Mouse (Mus musculus) central nervous system, embryonic 18 days (tissue): Measurements from ENCODE around the gene Man1c1. TPM values are rescaled to one million over a fixed set of nuclear protein-coding genes. Genes with fewer than 3 reads are reported as not detected.

Experiments used
- polyA plus RNA-seq: library from polyadenylated mRNA; depleted of rRNA; stranded (reverse); fragments of >200 nt; gene quantifications from 2 replicates; pipeline ENCODE4 v1.2.3, GENCODE M21; 2012; rRNA removed

The Man1c1 gene
- 5.1 and 5.7 TPM in 2 replicates for polyA plus RNA-seq

GRCm38 (mm10) chr4:134703835-134704546 lies at the start of gene Man1c1:
Gene Man1c1 (minus strand): TSS chr4:134704290.

DNA sequence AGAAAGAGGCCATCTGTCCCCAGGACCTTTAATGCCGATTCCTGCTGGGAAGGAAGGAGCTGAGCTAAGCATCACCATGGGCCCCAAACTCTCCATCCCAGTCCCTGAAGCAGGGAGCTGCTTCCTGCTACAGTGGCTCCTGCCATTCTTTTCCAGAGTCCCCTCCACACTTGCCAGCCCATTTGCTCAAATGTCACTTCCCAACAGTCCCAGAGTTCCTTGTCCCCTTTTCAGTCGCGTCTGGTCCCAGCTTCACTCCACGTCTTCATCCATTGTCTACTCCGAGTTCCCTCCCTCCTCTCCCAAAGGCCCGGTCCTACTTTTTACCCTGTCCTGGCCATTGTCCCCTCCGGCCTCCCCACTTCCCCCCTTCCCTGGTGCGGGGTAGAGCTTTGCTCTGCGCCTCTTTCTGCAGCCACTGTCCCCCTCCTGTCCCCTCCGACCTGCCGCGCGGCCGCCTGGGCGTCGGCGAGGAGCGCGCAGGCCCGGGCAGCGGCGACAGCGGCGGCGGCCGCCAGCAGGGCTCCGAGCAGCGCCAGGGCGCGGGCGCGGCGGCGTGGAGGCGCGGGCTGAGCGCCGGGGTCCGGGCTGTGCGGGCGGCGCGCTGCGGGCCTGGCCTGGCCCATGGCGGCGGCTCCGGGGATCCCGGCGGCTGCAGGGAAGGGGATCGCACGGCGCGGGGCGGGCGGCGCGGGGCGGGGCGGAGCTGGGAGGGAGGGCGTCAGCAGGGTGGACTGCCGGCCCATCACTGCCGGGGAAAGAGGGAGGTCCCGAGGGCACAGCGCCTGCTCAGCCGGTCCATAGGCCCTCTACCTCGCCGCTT lies 152.4 kb downstream of the Man1c1 start, which contains the start of gene Selenon:
Gene Selenon (minus strand): TSS at position 673 of the 823 bp plus-strand sequence.

GRCm38 (mm10) chr4:134534932-134535786 lies 168.9 kb downstream of the Man1c1 start, which contains the start of gene Mtfr1l:
Gene Mtfr1l (minus strand): TSS chr4:134535387.

Other genes with a start within 250 kb of the Man1c1 start
- 2,052 and 2,688 TPM in 2 replicates for gene Stmn1, start 236.0 kb downstream of the Man1c1 start, polyA plus RNA-seq
- gene Paqr7, start 207.6 kb downstream of the Man1c1 start, polyA plus RNA-seq, result 27.0 and 28.2 TPM in 2 replicates
- 1.6 and 2.1 TPM in 2 replicates for gene Aunip, start 193.3 kb downstream of the Man1c1 start, polyA plus RNA-seq
- 152 TPM in 2 replicates for gene Mtfr1l, start 168.9 kb downstream of the Man1c1 start, polyA plus RNA-seq
- 29.5 and 30.2 TPM in 2 replicates for gene Selenon, start 152.1 kb downstream of the Man1c1 start, polyA plus RNA-seq
- 1.6 TPM in 2 replicates for gene Ldlrap1, start 63.7 kb upstream of the Man1c1 start, polyA plus RNA-seq
- gene Maco1, start 149.1 kb upstream of the Man1c1 start, polyA plus RNA-seq, result 64.4 and 66.7 TPM in 2 replicates
- 0.35 and 0.82 TPM in 2 replicates for gene Rhd, start 160.2 kb upstream of the Man1c1 start, polyA plus RNA-seq
- 168 and 172 TPM in 2 replicates for gene Tmem50a, start 210.7 kb upstream of the Man1c1 start, polyA plus RNA-seq
- gene Rsrp1, start 219.3 kb upstream of the Man1c1 start, polyA plus RNA-seq, result 622 and 653 TPM in 2 replicates
- gene Syf2, start 226.6 kb upstream of the Man1c1 start, polyA plus RNA-seq, result 59.8 TPM in 2 replicates